Mouse (Mus musculus): ENCODE data around the gene Men1.

Gene Men1

DNA sequence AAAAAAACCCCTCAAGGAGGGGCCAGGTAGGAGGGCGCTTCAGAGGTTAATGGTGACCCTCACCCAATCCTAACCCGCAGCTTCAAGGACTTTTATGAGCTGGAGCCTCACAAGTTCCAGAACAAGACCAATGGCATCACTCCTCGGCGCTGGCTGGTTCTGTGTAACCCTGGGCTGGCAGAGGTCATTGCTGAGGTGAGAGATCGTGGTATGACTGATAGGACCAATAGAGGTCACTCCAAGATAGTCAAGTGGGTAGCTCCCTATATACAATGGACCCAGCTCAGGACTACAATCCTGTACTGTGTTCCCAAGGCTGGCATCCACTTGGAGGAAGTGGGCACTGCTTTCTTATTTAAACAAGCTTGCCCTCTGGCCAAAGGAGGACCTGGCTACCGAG, 55.5 kb downstream of the Men1 start:
- DNase-seq (ENCODE audit: low read depth, low spot score), result no peak

Measured in c-Kit-negative CD71-positive TER-119-positive erythroid progenitor cells, embryonic 14.5 days (primary cell).